Mouse (Mus musculus): ENCODE results near the gene Clec3b.

DNA sequence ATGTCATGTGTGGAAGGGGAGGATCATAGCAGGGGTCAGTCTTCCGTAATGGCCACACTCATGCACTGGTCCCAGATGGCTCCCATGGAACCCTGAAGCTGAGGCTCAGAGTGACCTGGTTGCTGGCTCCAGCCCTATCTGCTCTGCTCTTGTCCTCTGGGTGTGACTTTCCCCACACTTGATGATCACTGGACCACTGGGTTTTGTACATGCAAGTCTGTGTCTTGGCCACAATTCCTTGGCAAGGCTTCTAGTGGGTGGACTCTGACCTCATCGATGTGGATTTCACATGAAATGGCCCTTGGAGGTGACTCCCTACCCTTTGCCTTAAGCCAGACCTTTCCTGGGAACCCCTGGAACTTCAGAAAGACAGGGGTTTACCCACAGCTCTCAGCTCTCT, 2.4 kb downstream of the Clec3b start:
- TF ChIP-seq GATA1 (IDR thresholded peaks at IDR 0.05; ENCODE audit: borderline replicate concordance, low read length) (no peak), FLI1 (IDR thresholded peaks at IDR 0.05; ENCODE audit: low read length) (no peak)

Measured in megakaryocyte, embryonic 14.5 days (primary cell).